Mouse (Mus musculus): ENCODE results near the gene Rfk. TPM values are rescaled to one million over a fixed set of nuclear protein-coding genes. Genes with fewer than 3 reads are reported as not detected.

Rfk gene
- 100 to 1,000 TPM in 1 of 2 experiments, 10 to 100 TPM in 1; 85.5 to 566 TPM for total RNA-seq (2021)
- polyA plus RNA-seq (2012; rRNA removed) = 322 and 833 TPM in 2 replicates
- long read RNA-seq, transcript Rfk-201 (4 exons, 2,482 nt) = major isoform, 75 of 78 reads
- long read RNA-seq, partial matches to known transcripts = 2 of 78 reads
- long read RNA-seq, other reads (novel, unspliced or antisense) = 1 of 78 reads

GRCm38 (mm10) chr19:17393841-17394591, at the start of gene Rfk:
TSS of gene Rfk (plus strand) at chr19:17394043.
- peak; percentile 97 for DNase-seq

GRCm38 (mm10) chr19:17344881-17345280, 49.0 kb upstream of the Rfk start:
- no peak for DNase-seq

GRCm38 (mm10) chr19:17346716-17347474, 46.9 kb upstream of the Rfk start:
- no peak for DNase-seq

- DNase-seq = no peak
Measured at GRCm38 (mm10) chr19:17347852-17348251, 46.0 kb upstream of the Rfk start.

- no peak for DNase-seq
Measured at GRCm38 (mm10) chr19:17353727-17354126, 40.1 kb upstream of the Rfk start.

DNA sequence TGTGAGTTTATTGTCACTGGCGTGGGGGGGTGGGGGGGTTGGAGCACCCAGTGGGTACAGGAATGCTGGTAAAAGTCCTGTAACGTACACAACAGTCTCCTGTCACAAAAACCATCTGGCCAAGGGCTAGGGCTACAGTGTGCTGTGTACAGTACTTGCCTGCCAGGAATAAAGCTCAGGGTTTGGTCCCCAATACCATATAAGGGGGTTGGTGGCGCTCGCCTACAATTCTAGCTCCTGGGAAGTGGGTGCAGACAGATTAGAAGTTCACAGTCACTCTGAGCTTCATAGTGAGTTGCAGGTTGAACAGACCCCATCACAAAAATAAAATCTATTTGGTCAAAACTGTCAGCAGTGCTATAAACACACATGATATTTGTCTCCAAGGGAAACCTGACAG, 39.5 kb upstream of the Rfk start:
- no peak for DNase-seq

- DNase-seq = no peak
Measured at GRCm38 (mm10) chr19:17354797-17355196, 39.0 kb upstream of the Rfk start.

- no peak for DNase-seq
Measured at GRCm38 (mm10) chr19:17355361-17355760, 38.5 kb upstream of the Rfk start.

DNA sequence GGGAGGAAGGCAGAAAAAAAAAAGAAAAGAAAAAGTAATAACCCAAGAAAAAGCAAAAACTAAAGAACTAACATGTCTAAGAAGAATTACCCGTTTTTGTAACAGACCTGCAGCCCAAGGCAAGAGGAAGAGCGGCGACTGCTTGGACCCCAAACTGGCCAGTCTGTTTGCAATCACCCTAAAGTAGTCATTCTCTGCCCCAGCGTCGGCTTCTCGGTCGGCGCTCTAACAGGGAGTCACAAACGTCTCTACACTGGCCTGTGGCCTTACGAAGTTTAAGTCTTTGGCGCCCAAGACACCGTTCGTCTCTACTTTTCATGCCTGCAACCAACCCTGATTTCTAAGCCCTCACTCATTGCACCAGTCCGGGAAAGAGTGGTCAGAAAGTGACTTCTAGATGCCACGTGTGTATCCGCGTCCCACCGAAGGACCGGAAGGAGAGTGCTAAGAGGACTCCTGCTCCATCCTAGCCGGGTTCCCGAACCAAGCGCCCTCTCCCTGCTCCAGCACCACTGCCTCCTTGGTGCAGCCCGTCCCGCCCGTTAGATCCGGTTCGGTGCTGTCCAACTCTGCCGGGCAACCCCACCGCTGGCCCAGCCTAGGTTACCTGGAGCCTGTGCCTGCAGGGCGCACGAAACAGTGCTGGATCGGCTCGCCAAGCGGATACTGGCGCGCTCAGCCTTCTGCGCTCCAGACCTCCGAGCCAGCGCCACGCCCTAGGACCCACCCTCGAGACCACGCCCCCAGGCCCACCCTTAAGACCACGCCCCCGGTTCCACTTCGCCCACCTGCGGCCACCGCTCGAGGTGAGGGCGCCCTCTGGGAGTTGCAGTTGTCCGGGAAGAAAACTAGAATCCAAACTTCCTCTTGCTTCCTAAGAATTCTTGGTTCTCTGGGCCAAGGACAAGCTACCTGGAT, 37.6 kb upstream of the Rfk start:
- peak; percentile 32 for DNase-seq

- DNase-seq = no peak
Measured at GRCm38 (mm10) chr19:17356932-17357331, 36.9 kb upstream of the Rfk start.

GRCm38 (mm10) chr19:17357391-17357790, 36.5 kb upstream of the Rfk start:
- no peak for DNase-seq

DNA sequence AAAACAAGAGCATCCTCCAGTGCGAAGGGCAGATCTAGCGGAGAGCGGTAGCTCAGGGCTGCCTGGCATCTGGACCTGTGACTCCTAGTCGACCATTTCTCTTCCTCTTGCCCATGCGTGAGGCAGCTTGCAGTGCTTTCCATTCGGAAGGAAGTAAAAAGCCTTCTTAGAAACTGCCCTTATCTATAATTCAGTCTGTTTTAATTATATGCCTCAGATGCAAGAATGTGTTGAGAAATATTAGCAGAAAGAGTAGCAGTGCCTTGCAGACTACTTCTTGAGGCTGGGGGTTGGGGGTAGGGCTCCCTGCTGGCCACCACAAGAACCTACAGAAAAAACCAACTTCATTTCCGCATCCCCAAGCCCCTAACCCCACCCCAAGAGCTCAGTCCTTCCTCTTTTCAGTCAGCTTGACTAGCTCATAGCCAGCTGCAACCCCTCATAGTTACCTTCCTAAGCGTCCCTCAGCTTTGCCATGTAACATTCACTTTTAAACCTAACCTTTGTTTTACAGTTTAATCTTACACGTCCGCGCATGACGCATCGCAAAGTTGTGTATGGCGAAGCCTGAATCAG, 34.4 kb upstream of the Rfk start:
- no peak for DNase-seq

DNA sequence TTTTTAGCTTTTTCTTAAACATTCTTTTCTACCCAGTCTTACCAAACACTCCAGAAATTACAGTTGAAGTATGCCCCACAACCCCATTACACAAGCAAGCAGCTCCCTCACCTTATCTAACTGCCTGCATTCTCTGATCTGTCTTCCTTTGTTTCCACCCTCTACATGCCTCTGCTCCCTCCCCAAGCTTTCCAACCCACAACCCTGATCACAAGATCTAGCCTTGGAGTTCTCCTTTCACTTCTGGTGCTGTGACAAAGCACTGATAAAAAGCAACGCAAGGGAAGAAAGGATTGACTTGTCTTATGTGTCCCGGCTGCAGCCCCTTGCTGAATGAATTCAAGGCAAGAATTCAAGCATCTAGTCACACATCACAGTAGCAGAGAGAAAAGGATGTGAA, 32.7 kb upstream of the Rfk start:
- DNase-seq = no peak

- DNase-seq = peak; percentile 22
Measured at GRCm38 (mm10) chr19:17364741-17365140, 29.1 kb upstream of the Rfk start.

DNA sequence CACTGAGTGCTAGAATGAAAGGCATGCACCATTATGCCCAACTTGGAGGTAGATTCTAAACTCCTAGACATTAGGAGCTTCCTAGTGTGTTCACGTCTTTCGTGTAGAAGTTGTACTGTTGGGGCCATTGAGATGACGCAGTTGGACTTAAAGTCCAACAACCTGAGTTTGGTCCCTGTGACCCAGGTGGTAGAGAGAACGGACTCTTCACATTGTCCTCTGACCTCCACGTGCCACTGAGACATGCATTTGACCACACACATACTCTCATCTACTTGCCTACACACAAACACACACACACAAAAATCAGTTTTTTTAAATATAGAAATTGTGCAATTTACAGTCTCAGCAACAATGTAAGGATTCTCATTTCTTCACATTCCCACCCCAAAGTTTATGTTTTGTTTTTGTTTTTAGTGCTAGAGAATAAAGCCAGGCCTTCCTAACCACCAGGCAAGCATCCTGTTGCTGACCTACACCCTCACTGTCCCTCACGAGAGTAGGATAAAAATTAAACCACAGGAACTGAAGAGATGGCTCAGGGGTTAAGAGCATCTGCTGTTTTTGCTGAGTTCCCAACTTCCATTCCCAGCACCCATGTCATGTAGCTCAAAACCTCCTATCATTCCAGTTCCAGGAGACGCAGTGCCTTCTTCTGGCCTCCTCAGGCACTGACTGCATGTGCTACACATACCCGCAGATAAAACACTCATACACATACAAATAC, 27.3 kb upstream of the Rfk start:
- DNase-seq = no peak

GRCm38 (mm10) chr19:17368557-17368956, 25.3 kb upstream of the Rfk start:
- DNase-seq = no peak

- no peak for DNase-seq
Measured at GRCm38 (mm10) chr19:17369581-17369980, 24.3 kb upstream of the Rfk start.

DNA sequence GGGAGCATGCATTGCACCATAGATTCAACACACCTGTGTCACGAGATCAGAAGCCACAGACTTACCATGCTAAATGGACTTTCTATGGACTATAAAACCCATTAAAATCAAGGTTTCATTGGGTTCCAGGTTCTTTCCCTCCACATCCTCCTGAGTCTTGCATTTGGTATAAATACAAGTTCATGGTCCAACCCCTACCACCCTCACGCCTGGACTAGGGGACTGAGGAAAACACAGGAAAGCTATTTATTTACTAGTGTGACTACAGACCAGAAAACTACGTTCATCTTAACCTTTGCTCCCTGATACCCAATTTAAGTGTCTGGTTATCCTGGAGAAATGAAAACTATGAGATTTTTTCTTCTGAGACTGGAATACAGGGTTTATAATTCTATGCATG, 21.1 kb upstream of the Rfk start, which contains the start of gene Gcnt1:
Gcnt1 (minus strand) TSS at position 144 of the 400 bp plus-strand sequence.
- DNase-seq = no peak

DNA sequence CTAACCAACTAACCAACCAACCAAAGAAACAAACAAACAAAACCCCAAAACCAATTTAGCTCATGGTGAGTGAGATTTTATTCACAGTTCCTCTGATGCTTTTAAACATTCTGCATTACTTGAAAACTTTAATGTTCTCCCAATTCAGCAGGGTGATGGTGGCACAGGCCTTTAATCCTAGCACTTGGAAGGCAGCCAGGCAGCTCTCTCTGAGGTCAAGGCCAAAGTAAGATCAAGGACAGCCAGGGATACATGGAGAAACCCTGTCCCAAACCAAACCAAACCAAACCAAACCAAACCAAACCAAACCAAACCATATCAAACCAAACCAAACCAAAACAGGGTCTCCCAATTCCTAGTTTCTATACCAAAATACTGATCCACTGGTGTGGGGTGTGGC, 15.0 kb upstream of the Rfk start:
- DNase-seq = no peak

DNA sequence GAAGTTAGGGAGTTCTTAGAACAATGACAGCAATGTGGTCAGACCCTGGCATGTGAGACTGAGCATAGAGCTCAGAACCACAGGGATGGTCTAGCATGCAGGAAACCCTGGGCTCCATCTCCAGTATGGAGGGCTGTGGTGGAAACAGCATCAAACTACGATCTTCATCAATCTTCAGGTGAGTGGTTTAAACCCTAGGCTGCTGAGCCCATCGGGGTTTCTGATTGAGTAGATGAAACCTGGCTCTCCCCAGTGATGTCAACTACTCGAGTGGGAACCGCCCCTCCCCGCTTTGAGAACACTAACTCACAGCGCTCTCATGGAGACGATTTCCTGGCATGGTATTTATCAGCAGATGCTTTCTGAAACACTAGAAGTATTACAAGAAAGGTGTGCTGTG, 13.3 kb upstream of the Rfk start:
- no peak for DNase-seq

All from adrenal gland, adult 2 months (tissue).